Mouse (Mus musculus) gastrocnemius, postnatal 4 days (tissue): Measurements from ENCODE around the gene Fanca. TPM values are rescaled to one million over a fixed set of nuclear protein-coding genes. Genes with fewer than 3 reads are reported as not detected.
A peak's percentile ranks its signal among the peaks of the same experiment; 100 is the strongest.
"Not testable (repeated sequence)": the region's sequence is repeated elsewhere in the genome, so short reads cannot be mapped to it uniquely, and the experiment has no call there.

Experiments
- DNase-seq, 2 experiments: peaks; one replicate each; pipeline ENCODE4 v3.0.0; 2021 to 2022; ENCODE audit warnings: low spot score in 2 of 2, mixed read lengths in 2 of 2
- total RNA-seq, 2 experiments: library from RNA; stranded (reverse); gene quantifications; 2 replicates each; pipeline ENCODE4 v1.2.3; 2021

Fanca gene
- total RNA-seq, 2 experiments from 2014 or later, result 9.5 to 12.1 TPM

GRCm38 (mm10) chr8:123331810-123332209 is 13.4 kb upstream of the Fanca start:
- no peak for DNase-seq

DNA sequence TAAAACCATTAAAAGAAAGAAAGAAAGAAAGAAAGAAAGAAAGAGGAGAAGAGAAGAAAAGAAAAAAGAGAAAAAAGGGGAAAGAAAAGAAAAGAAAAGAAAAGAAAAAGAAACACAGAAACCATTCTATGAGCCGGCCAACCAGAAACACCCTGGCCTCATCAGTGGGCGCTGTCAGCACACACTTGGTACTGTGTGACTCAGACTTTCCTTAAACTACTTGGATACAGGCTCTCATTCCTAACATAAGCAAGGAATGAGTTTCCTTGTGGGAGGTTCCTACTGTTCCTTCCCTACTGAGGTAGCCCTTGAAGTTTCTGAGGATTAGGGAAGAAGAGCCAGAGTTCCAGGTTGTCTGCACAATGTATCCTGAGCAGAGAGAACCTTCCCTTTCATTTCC is 12.9 kb upstream of the Fanca start:
- DNase-seq, result no peak

GRCm38 (mm10) chr8:123330701-123331100 is 12.3 kb upstream of the Fanca start:
- DNase-seq, result no peak

- DNase-seq, result no peak
These were observed 11.6 kb upstream of the Fanca start for GRCm38 (mm10) chr8:123329961-123330360.

DNA sequence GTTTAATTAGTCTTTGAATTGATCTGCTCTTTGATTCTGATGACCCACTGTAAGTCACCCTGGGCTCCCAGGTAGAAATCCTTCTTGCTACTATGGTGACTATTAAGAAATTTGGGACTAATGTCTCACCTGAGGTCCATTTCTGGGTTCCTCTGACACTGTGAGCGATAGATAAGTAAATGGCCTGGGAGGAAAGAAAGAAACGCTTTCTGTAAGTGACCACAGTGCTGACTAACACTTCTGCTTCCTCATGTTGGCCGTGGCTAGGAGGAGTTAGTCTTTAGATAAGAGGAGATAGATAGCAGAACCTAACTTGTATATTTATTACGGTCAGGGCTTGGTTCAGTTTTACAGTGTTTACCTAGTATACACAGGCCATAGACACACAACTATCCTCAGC is 11.0 kb upstream of the Fanca start:
- no peak for DNase-seq

DNA sequence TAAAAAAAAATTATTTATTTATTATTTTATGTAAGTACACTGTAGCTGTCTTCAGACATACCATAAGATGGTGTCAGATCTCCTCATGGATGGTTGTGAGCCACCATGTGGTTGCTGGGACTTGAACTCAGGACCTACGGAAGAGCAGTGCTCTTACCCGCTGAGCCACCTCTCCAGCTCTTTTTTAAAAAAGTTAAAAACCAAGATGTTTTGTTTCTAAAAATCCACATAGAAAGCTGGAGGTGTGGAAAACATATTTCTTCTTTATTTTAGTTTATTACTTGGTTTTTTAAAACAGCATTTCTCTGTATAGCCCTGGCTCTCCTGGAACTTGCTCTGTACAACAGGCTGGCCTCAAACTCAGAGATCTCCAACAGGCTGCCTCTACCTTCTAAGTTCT is 10.2 kb upstream of the Fanca start:
- DNase-seq, result no peak

GRCm38 (mm10) chr8:123319522-123320164 is 1.3 kb upstream of the Fanca start:
- peak in 1 of 2 experiments; percentile 35 for DNase-seq

DNA sequence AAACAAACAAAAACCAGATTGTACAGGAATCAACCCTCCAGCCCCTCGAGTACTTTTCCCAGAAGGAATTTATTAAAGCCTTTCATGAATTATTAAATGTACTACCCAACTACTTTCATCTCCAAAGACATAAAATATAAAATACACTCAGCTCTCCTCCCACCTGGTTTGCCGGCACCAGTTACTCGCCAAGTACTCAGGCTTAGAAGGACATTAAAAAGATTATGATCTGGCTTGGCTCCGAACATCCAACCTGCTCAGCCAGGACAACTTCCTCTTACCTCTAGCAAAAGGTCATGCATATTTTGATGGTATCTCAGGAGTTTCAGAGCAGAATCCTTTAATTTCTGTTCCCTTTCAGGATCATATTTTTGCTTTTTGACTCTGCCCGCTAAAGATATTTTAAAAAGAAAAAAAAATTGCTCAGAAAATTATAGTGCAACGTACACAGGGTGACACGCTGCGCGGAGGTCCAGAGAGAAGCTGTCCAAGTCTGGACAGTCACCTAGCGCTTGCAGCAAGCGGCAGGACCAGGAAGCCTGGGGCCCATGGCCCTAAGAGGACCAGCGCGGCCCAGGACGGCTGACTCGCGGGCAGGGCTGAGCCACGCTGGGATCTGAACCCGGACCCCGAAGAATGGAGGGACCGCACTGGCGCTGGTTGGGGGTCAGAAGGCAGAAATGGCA is 452 bp downstream of the Fanca start:
- no peak for DNase-seq

DNA sequence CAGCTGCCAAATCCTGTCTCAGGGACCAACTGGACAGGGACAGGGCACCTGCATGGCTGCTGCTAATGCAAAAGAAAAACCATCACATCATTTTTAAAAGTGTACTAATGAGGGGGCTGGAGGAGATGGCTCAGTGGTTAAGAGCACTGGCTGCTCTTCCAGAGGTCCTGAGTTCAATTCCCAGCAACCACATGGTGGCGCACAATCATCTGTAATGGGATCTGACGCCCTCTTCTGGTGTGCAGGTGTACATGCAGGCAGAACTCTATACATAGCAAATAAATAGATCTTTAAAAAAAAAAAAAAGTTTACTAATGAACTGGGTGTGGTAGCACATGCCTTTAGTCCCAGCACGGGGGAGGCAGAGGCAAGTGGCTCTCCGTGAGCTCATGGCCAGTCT is 9.6 kb downstream of the Fanca start:
- DNase-seq, result no peak

DNA sequence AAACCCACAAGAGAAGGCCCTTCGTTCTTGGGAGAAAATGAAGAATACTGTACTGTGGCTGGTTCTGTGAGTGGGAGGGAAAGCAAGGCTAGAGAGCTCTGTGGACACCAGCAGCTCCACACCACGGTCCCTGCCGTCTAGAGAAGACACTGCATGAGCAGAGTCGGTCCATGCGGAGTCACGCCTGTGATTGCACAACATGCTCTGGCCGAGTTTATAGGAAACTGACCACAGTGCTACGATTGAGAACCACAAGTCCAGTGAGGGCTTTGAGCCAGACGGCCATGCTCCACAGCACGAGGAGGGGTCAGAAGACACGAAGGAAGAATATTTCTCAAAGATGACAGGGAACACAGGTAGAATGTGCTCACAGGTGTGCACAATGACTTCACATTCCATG is 20.1 kb downstream of the Fanca start:
- DNase-seq, result no peak

- DNase-seq, result no peak
These were observed 25.6 kb downstream of the Fanca start for GRCm38 (mm10) chr8:123292785-123293184.

DNA sequence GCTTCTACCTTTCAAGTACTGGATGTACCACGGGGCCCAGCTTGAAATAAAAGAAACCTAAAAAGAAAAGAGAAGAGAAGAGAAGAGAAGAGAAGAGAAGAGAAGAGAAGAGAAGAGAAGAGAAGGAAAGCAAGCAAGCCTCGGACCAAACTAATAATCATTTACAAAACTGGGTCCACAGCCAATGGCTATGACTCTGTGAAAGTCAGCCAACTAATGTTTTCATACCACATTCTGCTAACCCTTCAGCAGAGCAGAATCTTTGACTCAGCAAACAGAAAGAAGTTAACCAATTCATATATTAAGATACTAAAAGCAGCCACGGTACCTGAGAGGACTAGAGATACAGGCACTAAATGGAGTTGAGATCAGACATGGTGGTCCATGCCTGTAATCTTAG is 26.1 kb downstream of the Fanca start:
- DNase-seq, result no peak

DNA sequence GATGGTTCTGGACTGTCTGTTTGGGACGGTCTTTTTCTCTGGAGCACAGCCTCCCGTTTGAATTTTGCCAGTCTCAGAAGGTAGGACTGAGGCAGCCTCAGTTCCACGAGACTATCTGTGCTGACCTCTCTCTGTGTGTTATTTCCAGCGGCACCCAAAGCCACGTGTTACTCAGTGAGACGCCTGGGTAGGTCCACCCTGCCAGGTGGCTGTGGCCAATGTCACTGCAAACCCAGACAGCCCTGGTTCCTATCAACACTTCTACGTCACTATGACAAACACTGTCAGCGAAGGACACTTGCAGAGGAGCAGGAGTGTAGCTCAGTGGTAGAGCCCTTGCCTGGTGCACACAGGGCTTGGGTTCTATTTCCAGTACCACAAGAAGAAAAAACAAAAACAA is 26.7 kb downstream of the Fanca start:
- DNase-seq, result no peak

- DNase-seq, result no peak
These were observed 27.7 kb downstream of the Fanca start for GRCm38 (mm10) chr8:123290679-123291078.

GRCm38 (mm10) chr8:123290166-123290565 is 28.2 kb downstream of the Fanca start:
- peak in 1 of 2 experiments; percentile 28 for DNase-seq

GRCm38 (mm10) chr8:123287362-123287761 is 31.0 kb downstream of the Fanca start:
- DNase-seq, result no peak

- DNase-seq, result no peak
These were observed 33.9 kb downstream of the Fanca start for GRCm38 (mm10) chr8:123284493-123284892.

DNA sequence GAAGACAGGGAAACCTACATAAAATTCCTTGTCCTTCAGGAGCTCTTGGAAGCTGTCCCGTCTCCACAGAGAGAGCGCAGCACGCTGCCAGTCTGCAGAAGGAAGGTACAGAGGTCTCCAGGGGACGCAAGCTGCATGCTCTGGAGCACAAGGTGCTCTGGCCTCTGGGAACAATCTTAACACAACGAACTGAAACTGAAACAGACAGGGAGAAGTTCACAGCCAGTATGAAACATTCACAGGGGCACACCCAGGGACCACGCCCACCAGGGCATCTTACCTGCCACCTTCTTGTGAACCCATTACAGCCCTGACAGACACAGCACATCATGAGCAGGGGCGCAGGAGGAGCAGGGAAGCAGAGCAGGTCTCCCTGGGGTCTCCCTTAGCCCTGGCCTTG is 34.4 kb downstream of the Fanca start:
- no peak for DNase-seq

DNA sequence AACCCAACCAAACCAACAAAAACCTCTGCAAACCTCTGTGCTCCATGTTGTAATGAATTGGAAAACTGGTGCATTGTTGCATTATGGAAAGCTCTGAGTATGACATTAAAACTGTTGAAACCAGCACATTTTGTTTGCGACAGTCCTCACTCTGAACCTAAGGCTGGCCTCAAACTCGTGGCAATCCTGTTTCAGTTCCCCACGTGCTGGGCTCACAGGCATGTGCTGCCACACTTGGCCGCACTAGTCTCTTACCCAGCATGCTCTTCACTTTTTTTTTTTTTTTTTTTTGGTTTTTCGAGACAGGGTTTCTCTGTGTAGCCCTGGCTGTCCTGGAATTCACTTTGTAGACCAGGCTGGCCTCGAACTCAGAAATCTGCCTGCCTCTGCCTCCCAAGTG is 35.4 kb downstream of the Fanca start:
- not testable (repeated sequence) for DNase-seq

DNA sequence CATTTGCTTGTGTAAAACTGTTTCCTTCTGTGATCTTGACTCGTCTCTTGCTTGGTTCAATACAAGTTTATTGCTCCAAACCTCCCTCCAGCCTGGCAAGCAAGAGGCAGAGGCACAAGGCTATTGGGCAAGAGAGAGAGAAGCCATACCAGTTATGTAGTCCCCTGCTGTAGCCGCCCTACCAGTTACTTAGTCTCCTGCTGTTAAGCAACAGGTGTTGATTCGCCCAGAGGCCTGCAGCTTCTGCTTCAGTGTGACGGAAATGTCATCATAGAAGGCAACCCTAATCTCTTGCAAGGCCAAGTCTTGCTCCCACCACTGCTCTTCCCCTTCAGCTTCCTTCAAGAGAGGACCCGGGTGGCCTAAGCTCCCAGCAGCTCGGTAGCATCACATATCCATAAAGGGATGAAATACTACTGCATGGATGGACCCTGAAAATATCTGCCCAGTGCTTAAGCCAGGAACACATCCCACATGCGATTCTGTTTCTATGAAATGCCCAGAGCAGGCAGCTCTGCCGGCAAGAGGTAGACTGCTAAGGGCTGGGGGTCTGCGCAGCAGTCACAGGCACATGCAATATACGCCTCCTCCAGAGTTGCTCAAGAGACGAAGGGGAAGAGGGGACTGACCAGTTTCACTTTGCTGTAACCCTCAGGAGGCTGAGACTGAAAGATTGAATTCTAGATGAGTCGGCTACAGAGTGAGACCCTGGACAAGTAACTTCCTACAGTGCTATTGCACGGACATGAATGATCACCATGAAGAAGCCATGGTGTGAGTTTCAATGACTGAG is 37.9 kb downstream of the Fanca start:
- no peak for DNase-seq

- no peak for DNase-seq
These were observed 38.5 kb downstream of the Fanca start for GRCm38 (mm10) chr8:123279828-123280227.

GRCm38 (mm10) chr8:123278445-123278844 is 39.9 kb downstream of the Fanca start:
- DNase-seq, result no peak
